Mouse (Mus musculus) brain, adult 10 weeks (tissue): ENCODE data around the gene Rtkn. TPM values are rescaled to one million over a fixed set of nuclear protein-coding genes. Genes with fewer than 3 reads are reported as not detected.

ENCODE experiments used
- polyA plus RNA-seq: library from polyadenylated mRNA; stranded (reverse); fragments of 350-450 nt; fragmentation: Illumina TruSeq; extraction: RNeasy Lipid Tissue Mini Kit (QIAGEN cat#74804); gene quantifications from one replicate; pipeline ENCODE4 v1.2.3, GENCODE M21; 2015; ENCODE audit warnings: low read depth, low replicate concordance

The Rtkn gene
- polyA plus RNA-seq = 108 TPM

DNA sequence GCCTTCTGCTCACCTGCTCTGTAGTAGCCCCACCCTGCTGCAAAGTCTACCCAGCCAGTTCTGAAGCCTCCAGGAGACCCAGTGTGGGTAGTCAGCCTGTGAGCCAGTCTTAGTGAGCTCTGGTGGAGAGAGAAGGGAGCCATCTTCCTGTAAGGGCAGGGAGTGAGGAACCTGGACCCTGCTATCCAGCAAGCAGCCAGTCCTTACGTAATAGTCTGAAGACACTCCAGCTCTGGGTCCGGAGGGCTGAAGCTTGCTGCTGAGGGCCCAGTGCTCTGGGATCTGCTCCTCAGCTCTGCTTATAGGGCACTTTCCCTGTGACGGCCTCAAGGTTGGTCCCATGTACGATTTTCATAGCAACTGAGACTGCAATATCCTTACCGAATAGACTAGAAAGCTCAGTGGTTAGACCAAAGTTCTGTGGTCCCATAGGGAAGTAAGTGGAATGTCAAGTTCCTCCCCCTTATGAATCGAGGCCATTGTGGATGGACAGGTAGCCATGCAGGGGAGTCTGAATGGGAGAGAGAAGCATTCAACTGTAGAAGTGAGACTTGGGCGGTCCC lies at the start of gene Rtkn:
Rtkn (plus strand) TSS at position 513 of the 563 bp plus-strand sequence.

DNA sequence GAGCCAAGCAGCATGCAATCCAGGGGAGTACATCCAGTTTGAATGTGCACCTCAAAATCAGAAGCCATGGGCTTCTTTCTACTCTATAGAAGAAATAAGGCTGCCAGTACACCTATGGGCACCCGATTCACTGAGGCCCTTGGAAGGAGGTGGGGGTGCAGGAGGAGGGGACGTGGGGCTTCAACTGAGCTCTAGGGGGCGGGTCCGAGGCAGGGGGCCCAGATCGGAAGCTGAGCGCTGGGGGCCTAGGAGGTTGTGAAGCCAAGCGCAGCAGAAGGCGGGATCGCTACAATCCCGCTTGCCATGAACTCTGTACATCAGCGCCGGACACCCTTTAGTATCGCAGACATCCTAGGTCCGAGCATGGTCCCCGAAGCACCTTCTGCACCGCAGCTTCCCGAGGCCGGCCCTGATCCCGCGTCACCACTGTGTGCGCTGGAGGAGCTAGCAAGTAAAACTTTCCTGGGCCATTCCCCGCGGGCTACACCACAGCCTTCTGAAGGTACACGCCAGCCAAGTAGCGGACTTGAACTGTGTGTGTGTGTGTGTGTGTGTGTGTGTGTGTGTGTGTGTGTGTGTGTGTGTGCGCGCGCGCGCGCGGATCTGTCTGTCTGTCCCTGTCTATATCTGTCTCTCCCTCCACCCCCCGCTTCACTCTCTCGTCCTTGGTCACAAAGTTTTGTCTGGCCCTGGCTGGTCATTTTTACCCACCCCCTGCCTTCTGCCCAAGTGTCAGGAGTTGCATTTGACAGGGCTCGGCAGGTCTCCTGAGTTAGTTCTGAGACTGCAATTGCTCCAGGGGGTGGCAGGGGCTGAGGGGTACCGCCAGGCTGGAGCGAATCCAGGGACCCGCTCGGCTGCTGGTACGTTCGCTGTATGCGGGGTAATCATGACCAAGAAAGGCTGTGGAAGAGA lies 48.9 kb upstream of the Rtkn start, which contains the start of gene Lbx2:
Lbx2 (plus strand) TSS at position 247 of the 915 bp plus-strand sequence.

GRCm38 (mm10) chr6:83101316-83101687 lies 34.0 kb upstream of the Rtkn start, which contains the start of the genes Ccdc142 and Gm42688:
Gene Ccdc142, plus strand, starts transcription at chr6:83101601.
Gene Gm42688, plus strand, starts transcription at chr6:83101617.

DNA sequence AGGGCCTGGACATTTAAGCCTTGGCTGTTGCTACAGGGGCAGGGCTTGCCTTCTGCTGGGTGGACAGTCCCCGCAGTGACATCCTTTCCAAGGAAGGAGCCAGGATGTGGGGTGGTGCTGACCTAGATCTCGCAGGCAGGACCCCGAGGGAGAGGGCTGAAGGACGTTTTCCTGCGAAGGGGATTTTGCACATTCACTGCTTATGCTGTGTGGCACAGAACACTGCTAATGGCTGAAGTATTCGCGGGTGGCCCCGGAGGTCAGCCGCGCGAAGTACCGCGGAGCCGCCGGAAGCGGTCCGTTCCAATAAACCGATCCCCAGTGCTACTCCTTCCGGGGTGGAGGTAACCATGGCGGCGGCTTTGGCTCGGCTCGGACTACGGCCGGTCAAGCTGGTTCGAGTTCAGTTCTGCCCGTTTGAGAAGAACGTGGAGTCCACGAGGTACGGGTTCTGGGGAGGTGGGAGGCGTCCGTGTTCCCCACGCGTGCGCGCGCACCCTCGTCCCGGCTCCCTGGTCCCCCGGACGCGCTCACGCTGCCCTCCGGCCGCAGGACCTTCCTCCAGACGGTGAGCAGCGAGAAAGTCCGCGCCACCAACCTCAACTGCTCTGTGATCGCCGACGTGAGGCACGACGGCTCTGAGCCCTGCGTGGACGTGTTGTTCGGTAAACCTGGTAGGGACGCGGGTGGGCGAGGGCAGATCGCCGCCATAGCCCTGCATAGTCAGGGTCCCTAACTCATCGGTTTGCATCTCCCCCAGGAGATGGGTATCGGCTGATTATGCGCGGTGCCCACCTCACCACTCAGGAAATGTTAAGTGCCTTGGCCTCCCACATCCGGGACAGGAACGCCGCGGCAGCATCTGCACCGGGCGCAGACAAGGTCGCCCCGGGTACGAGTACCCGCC lies 26.2 kb upstream of the Rtkn start, which contains the start of gene Mrpl53:
Mrpl53 (plus strand) TSS at position 279 of the 907 bp plus-strand sequence.

DNA sequence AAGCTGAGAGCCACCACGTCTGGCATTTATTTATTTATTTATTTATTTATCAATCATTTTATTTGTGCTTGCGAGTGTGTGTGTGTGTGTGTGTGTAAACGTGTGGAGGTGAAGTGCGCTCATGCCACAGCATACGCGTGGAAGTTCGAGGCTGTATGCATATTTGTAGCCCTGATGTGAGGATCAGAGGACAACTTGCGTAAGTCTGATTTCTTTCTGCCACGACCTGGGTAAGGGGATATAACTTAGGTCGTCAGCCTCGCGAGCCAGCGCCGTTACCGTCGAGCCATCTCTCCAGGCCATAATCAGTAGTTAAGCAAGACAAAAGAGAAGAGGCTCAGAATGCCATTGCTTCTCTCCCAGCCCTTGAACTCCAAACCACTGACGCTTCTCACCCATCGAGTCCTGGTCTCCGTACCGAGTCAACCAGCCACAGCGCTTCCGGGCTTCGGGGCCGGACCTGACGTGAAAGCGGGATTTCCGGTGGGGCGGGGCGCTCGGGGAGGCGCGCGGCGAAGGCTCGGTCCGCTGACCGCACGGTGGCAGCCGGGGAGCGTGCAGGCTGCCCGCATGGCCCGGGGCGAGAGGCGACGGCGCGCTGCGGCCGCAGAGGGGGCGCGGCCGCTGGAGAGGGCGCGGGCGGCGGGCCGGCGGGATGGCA lies 20.1 kb upstream of the Rtkn start, which contains the start of gene Mogs:
Mogs (plus strand) TSS at position 486 of the 661 bp plus-strand sequence.

GRCm38 (mm10) chr6:83120930-83121862 lies 14.1 kb upstream of the Rtkn start, which contains the start of gene Wbp1:
Gene Wbp1, minus strand, starts transcription at chr6:83121559.

GRCm38 (mm10) chr6:83125331-83125730 lies 9.9 kb upstream of the Rtkn start, which contains the start of gene Ino80b:
Gene Ino80b, minus strand, starts transcription at chr6:83125431.

DNA sequence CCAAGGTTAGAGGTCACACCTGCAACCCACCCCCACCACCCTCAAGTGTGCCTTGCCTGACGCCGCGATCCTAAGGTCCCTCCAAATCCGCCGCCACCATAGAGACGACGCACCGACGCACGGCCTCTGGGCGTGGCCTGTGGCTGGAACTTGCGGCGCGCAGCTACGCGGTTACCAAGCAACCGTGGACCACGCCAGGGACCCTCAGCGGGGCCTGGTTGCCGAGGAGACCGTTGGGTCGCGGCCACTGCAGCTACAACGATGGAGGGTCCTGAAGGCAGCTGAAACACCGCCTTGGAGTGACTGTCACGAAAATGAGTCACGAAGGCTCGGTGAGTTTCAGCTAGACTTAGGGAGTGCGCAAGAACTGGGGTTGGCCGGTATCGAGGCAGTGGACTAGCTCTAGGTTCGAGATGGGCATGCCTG lies 21.0 kb downstream of the Rtkn start, which contains the start of the genes Wdr54 and 1700003E16Rik:
Wdr54 (minus strand) TSS at position 139 of the 426 bp plus-strand sequence.
1700003E16Rik (plus strand) TSS at position 146 of the 426 bp plus-strand sequence.

GRCm38 (mm10) chr6:83165607-83166242 lies 30.5 kb downstream of the Rtkn start, which contains the start of gene Dctn1:
Gene Dctn1, plus strand, starts transcription at chr6:83165920.

Other genes starting within 250 kb of the Rtkn start
- gene Sema4f, start 195.7 kb upstream of the Rtkn start, polyA plus RNA-seq = 24.2 TPM
- not detected for gene M1ap, start 188.6 kb upstream of the Rtkn start, polyA plus RNA-seq
- gene Dok1, start 102.0 kb upstream of the Rtkn start, polyA plus RNA-seq = 1.1 TPM
- 3.7 TPM for gene Loxl3, start 101.3 kb upstream of the Rtkn start, polyA plus RNA-seq
- gene Aup1, start 80.9 kb upstream of the Rtkn start, polyA plus RNA-seq = 130 TPM
- gene Htra2, start 80.2 kb upstream of the Rtkn start, polyA plus RNA-seq = 47.0 TPM
- 0.34 TPM for gene Dqx1, start 77.6 kb upstream of the Rtkn start, polyA plus RNA-seq
- gene Tlx2, start 65.2 kb upstream of the Rtkn start, polyA plus RNA-seq = not detected
- gene Pcgf1, start 57.6 kb upstream of the Rtkn start, polyA plus RNA-seq = 39.5 TPM
- not detected for gene Lbx2, start 49.1 kb upstream of the Rtkn start, polyA plus RNA-seq
- 1.9 TPM for gene Ccdc142, start 33.9 kb upstream of the Rtkn start, polyA plus RNA-seq
- gene Gm42688, start 33.8 kb upstream of the Rtkn start, polyA plus RNA-seq = 4.3 TPM
- 109 TPM for gene Mrpl53, start 26.4 kb upstream of the Rtkn start, polyA plus RNA-seq
- gene Mogs, start 20.0 kb upstream of the Rtkn start, polyA plus RNA-seq = 21.4 TPM
- gene Wbp1, start 13.9 kb upstream of the Rtkn start, polyA plus RNA-seq = 53.1 TPM
- gene Ino80b, start 10.0 kb upstream of the Rtkn start, polyA plus RNA-seq = 16.5 TPM
- 30.7 TPM for gene Wdr54, start 20.9 kb downstream of the Rtkn start, polyA plus RNA-seq
- gene 1700003E16Rik, start 20.9 kb downstream of the Rtkn start, polyA plus RNA-seq = 25.7 TPM
- gene Dctn1, start 30.5 kb downstream of the Rtkn start, polyA plus RNA-seq = 208 TPM
- gene Slc4a5, start 84.4 kb downstream of the Rtkn start, polyA plus RNA-seq = 1.6 TPM
- gene Mthfd2, start 190.4 kb downstream of the Rtkn start, polyA plus RNA-seq = 11.2 TPM
- 20.1 TPM for gene Mob1a, start 190.6 kb downstream of the Rtkn start, polyA plus RNA-seq
- 79.8 TPM for gene Bola3, start 213.7 kb downstream of the Rtkn start, polyA plus RNA-seq